Mouse (Mus musculus): ENCODE results near the gene Pax4. TPM values are rescaled to one million over a fixed set of nuclear protein-coding genes. Genes with fewer than 3 reads are reported as not detected.
A peak's percentile ranks its signal among the peaks of the same experiment; 100 is the strongest.

The Pax4 gene
- total and polyA plus RNA-seq, 2 experiments: not detected

DNA sequence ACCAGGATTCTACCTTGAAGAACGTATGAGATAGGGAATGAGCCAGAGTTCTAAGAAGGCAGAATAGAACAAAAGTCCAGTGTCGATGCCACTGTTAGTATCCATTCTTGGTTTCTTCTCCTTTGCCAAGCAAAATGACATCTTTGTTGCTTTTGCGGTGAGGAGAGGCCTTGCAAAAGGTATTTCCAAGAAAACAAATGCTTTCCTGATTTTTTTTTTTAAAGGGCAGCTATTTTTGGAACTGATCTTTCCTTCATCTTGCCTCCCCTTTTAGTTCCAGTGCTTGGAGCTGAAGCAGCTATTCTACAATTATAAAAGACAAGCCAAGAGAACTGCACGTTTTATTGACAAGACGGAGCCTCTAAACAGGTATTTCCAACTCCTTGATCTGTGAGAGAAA lies 25.7 kb upstream of the Pax4 start, which contains the start of gene Snd1:
Gene Snd1 (plus strand): TSS at position 301 of the 400 bp plus-strand sequence.
- no peak for DNase-seq (ENCODE audit: extremely low read depth, low read depth, low spot score)
- Histone ChIP-seq H3K36me3 (ENCODE audit: control insufficient read depth, insufficient read depth, low read length) (no peaks in the 10 kb centered on the region), H3K79me2 (ENCODE audit: control insufficient read depth, insufficient read depth, low read length) (no peaks in the 10 kb centered on the region), H3K9ac (ENCODE audit: low read depth, low read length) (no peak within 1 kb of the TSS), H3K27me3 (ENCODE audit: control insufficient read depth, insufficient read depth, low read length) (no peaks in the 10 kb centered on the region), H3K4me1 (ENCODE audit: control insufficient read depth, insufficient read depth, low read length) (peaks cover 9% of the 10 kb centered on the region), H3K4me3 (ENCODE audit: insufficient read depth, low read depth, low read length) (no peak within 1 kb of the TSS), H3K27ac (replicated peaks; ENCODE audit: insufficient read depth, low read depth, low read length) (no peak within 1 kb of the TSS)
- 86% methylated on average over 5 of the region's 5 CpGs for WGBS
- TF ChIP-seq POLR2A (IDR thresholded peaks at IDR 0.05; ENCODE audit: extremely low read depth, insufficient read depth, low read length) (no peak), CTCF (IDR thresholded peaks at IDR 0.05; ENCODE audit: low read depth, low read length) (no peak)

DNA sequence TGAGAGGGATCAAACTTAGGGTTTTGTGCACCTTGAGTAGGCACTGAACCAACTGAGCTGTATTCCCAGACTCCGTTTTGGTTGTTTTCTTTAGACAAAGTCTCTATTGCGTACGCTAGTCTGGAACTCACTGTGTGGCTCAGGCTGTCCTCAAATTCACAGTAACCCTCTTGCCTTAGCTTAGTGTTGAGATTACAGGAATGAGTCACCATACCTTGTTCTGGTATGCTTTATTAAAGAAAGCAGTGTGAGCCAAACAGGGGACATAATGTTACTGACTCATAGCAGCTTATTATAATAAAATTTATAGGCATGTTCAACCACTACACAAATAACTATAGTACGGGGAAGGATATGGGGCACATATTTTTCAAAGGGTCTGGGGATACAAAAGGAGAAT lies 25.1 kb upstream of the Pax4 start:
- WGBS: 93% methylated on average over 4 of the region's 4 CpGs
- H3K36me3 ChIP-seq (ENCODE audit: control insufficient read depth, insufficient read depth, low read length): no peaks in the 10 kb centered on the region
- no peaks in the 10 kb centered on the region for H3K79me2 ChIP-seq (ENCODE audit: control insufficient read depth, insufficient read depth, low read length)
- no peaks in the 10 kb centered on the region for H3K27me3 ChIP-seq (ENCODE audit: control insufficient read depth, insufficient read depth, low read length)
- H3K4me1 ChIP-seq (ENCODE audit: control insufficient read depth, insufficient read depth, low read length): peaks cover 9% of the 10 kb centered on the region
- TF ChIP-seq POLR2A (IDR thresholded peaks at IDR 0.05; ENCODE audit: extremely low read depth, insufficient read depth, low read length) (no peak), CTCF (IDR thresholded peaks at IDR 0.05; ENCODE audit: low read depth, low read length) (no peak)
- no peak overlapping the region for H3K4me3 ChIP-seq (ENCODE audit: insufficient read depth, low read depth, low read length)
- no peak overlapping the region for H3K27ac ChIP-seq (replicated peaks; ENCODE audit: insufficient read depth, low read depth, low read length)
- DNase-seq (ENCODE audit: extremely low read depth, low read depth, low spot score): no peak
- no peak overlapping the region for H3K9ac ChIP-seq (ENCODE audit: low read depth, low read length)

- no peak overlapping the region for H3K9ac ChIP-seq (ENCODE audit: low read depth, low read length)
- no peak overlapping the region for H3K27ac ChIP-seq (replicated peaks; ENCODE audit: insufficient read depth, low read depth, low read length)
- H3K36me3 ChIP-seq (ENCODE audit: control insufficient read depth, insufficient read depth, low read length): no peaks in the 10 kb centered on the region
- 77% methylated on average over 9 of the region's 9 CpGs for WGBS
- no peak overlapping the region for H3K4me3 ChIP-seq (ENCODE audit: insufficient read depth, low read depth, low read length)
- no peaks in the 10 kb centered on the region for H3K27me3 ChIP-seq (ENCODE audit: control insufficient read depth, insufficient read depth, low read length)
- TF ChIP-seq CTCF (IDR thresholded peaks at IDR 0.05; ENCODE audit: low read depth, low read length): no peak
- no peak for TF ChIP-seq POLR2A (IDR thresholded peaks at IDR 0.05; ENCODE audit: extremely low read depth, insufficient read depth, low read length)
- peaks cover 9% of the 10 kb centered on the region for H3K4me1 ChIP-seq (ENCODE audit: control insufficient read depth, insufficient read depth, low read length)
- H3K79me2 ChIP-seq (ENCODE audit: control insufficient read depth, insufficient read depth, low read length): no peaks in the 10 kb centered on the region
- DNase-seq (ENCODE audit: extremely low read depth, low read depth, low spot score): no peak
Measured at GRCm38 (mm10) chr6:28471284-28472035, 22.3 kb upstream of the Pax4 start.

DNA sequence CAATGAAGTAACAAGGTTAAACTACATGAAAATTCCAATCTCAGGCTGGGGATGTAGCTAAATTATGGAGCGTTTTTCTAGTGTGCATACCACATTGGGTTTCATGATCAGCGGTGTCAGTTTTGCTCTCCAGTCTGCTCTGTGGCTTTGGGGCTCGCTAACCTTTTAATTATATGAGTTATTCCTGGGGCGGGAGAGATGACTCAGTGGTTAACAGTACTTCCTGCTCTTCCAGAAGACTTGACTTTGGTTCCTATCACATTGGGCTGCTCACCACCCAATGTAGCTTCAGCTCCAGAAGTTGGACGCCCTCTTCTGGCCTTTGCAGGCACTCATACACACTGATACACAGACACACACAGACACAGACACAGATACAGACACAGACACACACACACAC lies 21.5 kb upstream of the Pax4 start:
- H3K27me3 ChIP-seq (ENCODE audit: control insufficient read depth, insufficient read depth, low read length): no peaks in the 10 kb centered on the region
- H3K79me2 ChIP-seq (ENCODE audit: control insufficient read depth, insufficient read depth, low read length): no peaks in the 10 kb centered on the region
- H3K36me3 ChIP-seq (ENCODE audit: control insufficient read depth, insufficient read depth, low read length): no peaks in the 10 kb centered on the region
- peaks cover 9% of the 10 kb centered on the region for H3K4me1 ChIP-seq (ENCODE audit: control insufficient read depth, insufficient read depth, low read length)
- TF ChIP-seq POLR2A (IDR thresholded peaks at IDR 0.05; ENCODE audit: extremely low read depth, insufficient read depth, low read length): no peak
- TF ChIP-seq CTCF (IDR thresholded peaks at IDR 0.05; ENCODE audit: low read depth, low read length): no peak
- no peak overlapping the region for H3K27ac ChIP-seq (replicated peaks; ENCODE audit: insufficient read depth, low read depth, low read length)
- no peak for DNase-seq (ENCODE audit: extremely low read depth, low read depth, low spot score)
- WGBS: 81% methylated on average over 5 of the region's 5 CpGs
- H3K4me3 ChIP-seq (ENCODE audit: insufficient read depth, low read depth, low read length): no peak overlapping the region
- no peak overlapping the region for H3K9ac ChIP-seq (ENCODE audit: low read depth, low read length)

DNA sequence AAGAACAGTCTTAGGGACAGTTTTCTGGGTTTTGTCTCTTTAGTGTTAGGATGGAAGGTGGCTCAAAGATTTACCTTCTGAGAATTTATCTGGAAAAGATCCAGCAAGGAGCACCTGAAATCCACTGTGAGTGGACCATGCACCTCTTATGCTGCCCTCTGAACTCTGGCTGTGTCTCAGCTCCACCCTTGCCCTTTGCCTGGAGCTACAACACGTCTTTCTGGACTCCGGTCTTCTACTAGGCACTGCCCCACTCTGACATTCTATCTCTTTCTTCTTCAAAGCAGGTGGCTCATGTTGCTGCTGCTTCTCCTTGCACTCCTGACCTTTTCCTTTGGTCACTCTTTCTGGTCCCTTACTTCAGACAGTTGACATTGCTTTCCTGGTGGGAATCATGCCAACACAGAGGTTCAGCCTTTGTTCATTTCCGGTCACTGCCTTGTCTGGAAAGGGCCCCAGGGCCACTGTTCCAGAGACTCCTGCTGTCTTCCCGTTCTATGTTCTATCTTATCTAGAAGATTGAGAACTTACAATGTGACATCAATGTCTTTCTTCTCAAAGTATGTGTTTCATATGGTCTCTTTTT lies 21.0 kb upstream of the Pax4 start:
- no peak for TF ChIP-seq POLR2A (IDR thresholded peaks at IDR 0.05; ENCODE audit: extremely low read depth, insufficient read depth, low read length)
- TF ChIP-seq CTCF (IDR thresholded peaks at IDR 0.05; ENCODE audit: low read depth, low read length): no peak
- DNase-seq (ENCODE audit: extremely low read depth, low read depth, low spot score): peak; percentile 77
- H3K27ac ChIP-seq (replicated peaks; ENCODE audit: insufficient read depth, low read depth, low read length): peak overlapping the region; percentile 71

DNA sequence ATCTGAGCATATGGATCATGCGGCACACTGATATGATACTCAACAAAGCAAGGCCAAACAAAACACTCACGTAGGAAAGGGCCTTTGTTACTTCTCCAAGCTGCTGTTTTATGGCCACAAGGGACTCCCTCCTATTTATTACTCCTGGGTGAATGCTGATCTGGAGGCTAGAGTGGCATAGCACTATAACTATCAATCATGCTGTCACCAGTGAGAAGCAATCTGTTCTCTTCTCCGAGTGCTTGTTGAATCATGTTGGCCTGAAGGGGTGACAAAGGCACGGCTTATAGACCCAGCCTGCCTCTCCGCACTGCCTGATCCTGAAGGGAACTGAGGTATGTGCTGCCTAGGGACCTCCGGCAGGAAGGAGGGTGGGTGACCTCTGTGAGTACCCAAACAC lies 15.5 kb upstream of the Pax4 start:
- Histone ChIP-seq H3K27me3 (ENCODE audit: control insufficient read depth, insufficient read depth, low read length) (no peaks in the 10 kb centered on the region), H3K36me3 (ENCODE audit: control insufficient read depth, insufficient read depth, low read length) (no peaks in the 10 kb centered on the region), H3K9ac (ENCODE audit: low read depth, low read length) (no peak overlapping the region), H3K4me3 (ENCODE audit: insufficient read depth, low read depth, low read length) (no peak overlapping the region), H3K4me1 (ENCODE audit: control insufficient read depth, insufficient read depth, low read length) (peaks cover 8% of the 10 kb centered on the region; the same call in 1 of the 2 replicates), H3K79me2 (ENCODE audit: control insufficient read depth, insufficient read depth, low read length) (no peaks in the 10 kb centered on the region), H3K27ac (replicated peaks; ENCODE audit: insufficient read depth, low read depth, low read length) (no peak overlapping the region)
- no peak for TF ChIP-seq POLR2A (IDR thresholded peaks at IDR 0.05; ENCODE audit: extremely low read depth, insufficient read depth, low read length)
- no peak for TF ChIP-seq CTCF (IDR thresholded peaks at IDR 0.05; ENCODE audit: low read depth, low read length)
- no peak for DNase-seq (ENCODE audit: extremely low read depth, low read depth, low spot score)
- 83% methylated on average over 6 of the region's 6 CpGs for WGBS

More for the DNA sequence above, 21.0 kb upstream of the Pax4 start:
- Histone ChIP-seq H3K4me3 (ENCODE audit: insufficient read depth, low read depth, low read length) (no peak overlapping the region), H3K9ac (ENCODE audit: low read depth, low read length) (no peak overlapping the region), H3K36me3 (ENCODE audit: control insufficient read depth, insufficient read depth, low read length) (no peaks in the 10 kb centered on the region), H3K79me2 (ENCODE audit: control insufficient read depth, insufficient read depth, low read length) (no peaks in the 10 kb centered on the region), H3K27me3 (ENCODE audit: control insufficient read depth, insufficient read depth, low read length) (no peaks in the 10 kb centered on the region), H3K4me1 (ENCODE audit: control insufficient read depth, insufficient read depth, low read length) (peaks cover 9% of the 10 kb centered on the region)
- 7% methylated on average over 4 of the region's 4 CpGs for WGBS

Data from liver, adult 2 months (tissue).